Mouse (Mus musculus) embryonic facial prominence, embryonic 15.5 days (tissue): ENCODE data around the gene Lrrc71. TPM values are rescaled to one million over a fixed set of nuclear protein-coding genes. Genes with fewer than 3 reads are reported as not detected.

ENCODE experiments used
- ATAC-seq: fragments of 200-750 bp; cut with Nextera tagmentation; 2 replicates; pipeline ENCODE4 v1.8.0; 2017; ENCODE audit warnings: low read depth, moderate TSS enrichment; ENCODE audit not compliant: insufficient number of reproducible peaks, low FRiP score, low TSS enrichment
- H3K27ac ChIP-seq: fragments of 300-500 bp; sonication (generic); replicated peaks from 2 replicates; pipeline ENCODE4 v1.5.1; 2015; ENCODE audit warnings: mild to moderate bottlenecking, inconsistent platforms
- H3K27me3 ChIP-seq: fragments of 300-500 bp; sonication (generic); 2 replicates; pipeline ENCODE4 v1.6.1; 2015; ENCODE audit warnings: inconsistent platforms
- H3K36me3 ChIP-seq: fragments of 300-500 bp; sonication (generic); 2 replicates; pipeline ENCODE4 v1.6.1; 2015; ENCODE audit warnings: mild to moderate bottlenecking, inconsistent platforms
- H3K4me1 ChIP-seq: fragments of 300-500 bp; sonication (generic); 2 replicates; pipeline ENCODE4 v1.6.1; 2015; ENCODE audit warnings: inconsistent platforms
- H3K4me2 ChIP-seq: fragments of 300-500 bp; sonication (generic); replicated peaks from 2 replicates; pipeline ENCODE4 v1.6.1; 2015; ENCODE audit warnings: mild to moderate bottlenecking, inconsistent platforms
- H3K4me3 ChIP-seq: fragments of 300-500 bp; sonication (generic); replicated peaks from 2 replicates; pipeline ENCODE4 v1.5.1; 2015; ENCODE audit warnings: mild to moderate bottlenecking, inconsistent platforms
- H3K9ac ChIP-seq: fragments of 300-500 bp; sonication (generic); 2 replicates; pipeline ENCODE4 v1.6.1; 2015; ENCODE audit warnings: inconsistent platforms
- H3K9me3 ChIP-seq: fragments of 300-500 bp; sonication (generic); replicated peaks from 2 replicates; pipeline ENCODE4 v1.6.1; 2016; ENCODE audit warnings: inconsistent platforms
- WGBS: fragments of 180-500 bp; shearing (Covaris S2); methylation state at CpG from one replicate; pipeline ENCODE4 v1.1.7; 2015; 5-methylcytosine and 5-hydroxymethylcytosine counted together
- polyA plus RNA-seq: library from polyadenylated mRNA; unstranded; fragments of >200 nt; fragmentation: Nextera tagmentation; extraction: Ambion mirVana; gene quantifications from 2 replicates; pipeline ENCODE4 v1.2.1, GENCODE M21; 2015

The Lrrc71 gene
- polyA plus RNA-seq, 1 experiment from 2014 or later, result 5.4 TPM

DNA sequence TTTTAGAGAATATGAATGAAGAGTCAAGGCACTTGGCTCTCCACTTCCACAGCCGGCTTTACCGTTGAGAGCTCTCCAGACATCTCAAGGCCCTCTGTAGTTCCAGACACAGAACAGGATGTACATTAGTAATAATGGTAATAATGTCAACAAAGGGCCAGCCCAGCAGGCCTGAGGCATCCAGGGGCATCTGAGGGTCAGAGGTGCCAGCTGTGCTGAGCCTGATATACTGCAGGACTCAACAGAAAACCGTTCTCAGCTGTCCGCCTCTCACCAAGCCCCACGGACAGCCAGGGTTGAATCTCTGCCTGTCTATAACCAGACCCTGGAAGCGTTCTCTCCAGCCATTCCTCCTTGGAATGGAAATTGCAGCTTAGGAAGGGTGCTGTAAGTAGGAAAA, 23.9 kb downstream of the Lrrc71 start:
- Histone ChIP-seq H3K4me2 (no peak overlapping the region), H3K4me1 (no peaks in the 10 kb centered on the region), H3K36me3 (peaks cover 75% of the 10 kb centered on the region), H3K27ac (no peak overlapping the region), H3K9me3 (no peaks in the 10 kb centered on the region), H3K27me3 (no peaks in the 10 kb centered on the region), H3K9ac (no peak overlapping the region; the same call in 1 of the 2 replicates), H3K4me3 (no peak overlapping the region)
- WGBS, result 83% methylated on average over 6 of the region's 6 CpGs
- ATAC-seq, result no peak

DNA sequence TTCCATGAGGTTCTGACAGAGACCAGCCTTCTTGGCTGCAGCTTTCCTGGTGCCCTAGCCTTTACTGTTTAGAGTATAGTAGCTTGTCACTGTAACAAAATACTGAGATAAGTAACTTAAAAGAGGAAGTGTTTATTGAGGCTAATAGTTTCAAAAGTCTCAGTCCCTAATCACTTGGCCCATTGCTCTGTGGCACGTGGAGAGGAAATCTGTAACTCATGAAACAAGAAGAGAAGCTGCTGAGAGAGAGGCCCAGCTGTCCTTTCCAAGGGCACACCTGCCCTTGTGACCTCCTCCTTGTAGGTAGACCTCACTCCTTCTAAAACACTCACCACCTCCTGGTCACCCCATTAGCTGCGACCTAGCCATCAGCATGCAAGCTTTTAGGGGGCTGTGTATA, 29.9 kb downstream of the Lrrc71 start:
- Histone ChIP-seq H3K4me2 (no peak overlapping the region), H3K4me3 (no peak overlapping the region), H3K4me1 (no peaks in the 10 kb centered on the region), H3K9me3 (no peaks in the 10 kb centered on the region), H3K9ac (no peak overlapping the region), H3K36me3 (peaks cover 69% of the 10 kb centered on the region), H3K27ac (no peak overlapping the region), H3K27me3 (no peaks in the 10 kb centered on the region)
- WGBS, result 81% methylated on average over 2 of the region's 2 CpGs
- no peak for ATAC-seq

Other genes starting within 250 kb of the Lrrc71 start
- 23.2 and 23.8 TPM in 2 replicates for gene Etv3, start 223.2 kb downstream of the Lrrc71 start, polyA plus RNA-seq
- 16.4 and 18.3 TPM in 2 replicates for gene Arhgef11, start 131.1 kb downstream of the Lrrc71 start, polyA plus RNA-seq
- gene Ntrk1, start 46.5 kb upstream of the Lrrc71 start, polyA plus RNA-seq, result 4.2 and 4.9 TPM in 2 replicates
- gene Insrr, start 48.3 kb upstream of the Lrrc71 start, polyA plus RNA-seq, result 0.47 and 0.68 TPM in 2 replicates
- 24.4 and 27.4 TPM in 2 replicates for gene Pear1, start 75.7 kb upstream of the Lrrc71 start, polyA plus RNA-seq
- gene Sh2d2a, start 98.1 kb upstream of the Lrrc71 start, polyA plus RNA-seq, result 0.07 and 0.12 TPM in 2 replicates
- 16.4 and 16.5 TPM in 2 replicates for gene Prcc, start 137.0 kb upstream of the Lrrc71 start, polyA plus RNA-seq
- 240 and 246 TPM in 2 replicates for gene Hdgf, start 157.7 kb upstream of the Lrrc71 start, polyA plus RNA-seq
- gene Mrpl24, start 170.9 kb upstream of the Lrrc71 start, polyA plus RNA-seq, result 75.4 and 78.9 TPM in 2 replicates
- 54.5 and 56.2 TPM in 2 replicates for gene Isg20l2, start 181.7 kb upstream of the Lrrc71 start, polyA plus RNA-seq
- 19.8 and 22.4 TPM in 2 replicates for gene Rrnad1, start 182.1 kb upstream of the Lrrc71 start, polyA plus RNA-seq
- 200 and 206 TPM in 2 replicates for gene Crabp2, start 200.0 kb upstream of the Lrrc71 start, polyA plus RNA-seq
- 41.9 and 57.3 TPM in 2 replicates for gene Nes, start 222.5 kb upstream of the Lrrc71 start, polyA plus RNA-seq